Mouse (Mus musculus): ENCODE data around the gene Gm13040. TPM values are rescaled to one million over a fixed set of nuclear protein-coding genes. Genes with fewer than 3 reads are reported as not detected.
"Not testable (repeated sequence)": the region's sequence is repeated elsewhere in the genome, so short reads cannot be mapped to it uniquely, and the experiment has no call there.

Gm13040 gene
- not detected in 2 replicates for total RNA-seq (2017)

DNA sequence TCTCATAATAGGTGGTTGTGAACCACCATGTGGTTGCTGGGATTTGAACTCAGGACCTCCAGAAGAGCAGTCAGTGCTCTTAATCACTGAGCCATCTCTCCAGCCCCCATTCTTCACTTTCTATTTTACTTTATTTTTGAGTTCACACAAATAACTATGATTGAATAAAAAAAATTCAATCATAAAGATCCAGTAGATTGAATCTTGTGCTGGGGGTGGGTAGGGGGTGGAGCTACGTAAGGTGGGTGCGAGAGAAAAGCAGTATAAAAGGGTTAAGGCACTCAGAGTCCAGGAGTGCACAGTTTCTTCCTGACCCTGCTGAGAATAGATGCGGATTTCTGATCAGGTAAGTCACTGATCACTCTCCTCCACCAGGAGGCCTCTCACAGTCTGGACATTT is at the start of gene Gm13040:
Gene Gm13040, plus strand, starts transcription at position 301 of the 400 bp plus-strand sequence.
- ATAC-seq (ENCODE audit: extremely low read depth, insufficient number of reproducible peaks, low FRiP score, poor library complexity, severe bottlenecking), result not testable (repeated sequence)

DNA sequence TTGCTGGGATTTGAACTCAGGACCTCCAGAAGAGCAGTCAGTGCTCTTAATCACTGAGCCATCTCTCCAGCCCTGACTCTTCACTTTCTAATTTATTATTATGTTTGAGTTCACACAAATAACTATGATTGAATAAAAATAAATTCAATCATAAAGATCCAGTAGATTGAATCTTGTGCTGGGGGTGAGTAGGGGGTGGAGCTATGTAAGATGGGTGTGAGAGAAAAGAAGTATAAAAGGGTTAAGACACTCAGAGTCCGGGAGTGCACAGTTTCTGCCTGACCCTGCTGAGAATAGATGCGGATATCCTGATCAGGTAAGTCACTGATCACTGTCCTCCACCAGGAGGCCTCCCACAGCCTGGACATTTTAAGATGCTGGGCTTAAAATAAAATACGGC is 24.7 kb upstream of the Gm13040 start, which contains the start of gene Gm13043:
Gene Gm13043, plus strand, starts transcription at position 301 of the 400 bp plus-strand sequence.
- ATAC-seq (ENCODE audit: extremely low read depth, insufficient number of reproducible peaks, low FRiP score, poor library complexity, severe bottlenecking), result no peak

DNA sequence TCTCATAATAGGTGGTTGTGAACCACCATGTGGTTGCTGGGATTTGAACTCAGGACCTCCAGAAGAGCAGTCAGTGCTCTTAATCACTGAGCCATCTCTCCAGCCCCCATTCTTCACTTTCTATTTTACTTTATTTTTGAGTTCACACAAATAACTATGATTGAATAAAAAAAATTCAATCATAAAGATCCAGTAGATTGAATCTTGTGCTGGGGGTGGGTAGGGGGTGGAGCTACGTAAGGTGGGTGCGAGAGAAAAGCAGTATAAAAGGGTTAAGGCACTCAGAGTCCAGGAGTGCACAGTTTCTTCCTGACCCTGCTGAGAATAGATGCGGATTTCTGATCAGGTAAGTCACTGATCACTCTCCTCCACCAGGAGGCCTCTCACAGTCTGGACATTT is 15.6 kb downstream of the Gm13040 start, which contains the start of the genes BC080695 and Gm13057:
Gene BC080695, plus strand, starts transcription at position 301 of the 400 bp plus-strand sequence.
Gene Gm13057, plus strand, starts transcription at position 310 of the 400 bp plus-strand sequence.
- ATAC-seq (ENCODE audit: extremely low read depth, insufficient number of reproducible peaks, low FRiP score, poor library complexity, severe bottlenecking), result not testable (repeated sequence)

Other genes starting within 250 kb of the Gm13040 start
- not detected in 2 replicates for gene Pdpn, start 236.4 kb upstream of the Gm13040 start, total RNA-seq (2017)
- gene Lrrc38, start 186.2 kb upstream of the Gm13040 start, total RNA-seq (2017), result not detected in 2 replicates
- not detected in 2 replicates for gene Pramel1, start 141.5 kb upstream of the Gm13040 start, total RNA-seq (2017)
- gene Pramef8, start 123.5 kb upstream of the Gm13040 start, total RNA-seq (2017), result 35.0 and 43.8 TPM in 2 replicates
- gene Oog4, start 85.6 kb upstream of the Gm13040 start, total RNA-seq (2017), result not detected in 2 replicates
- gene Gm13043, start 24.6 kb upstream of the Gm13040 start, total RNA-seq (2017), result not detected in 2 replicates
- not detected in 2 replicates for gene BC080695, start 15.7 kb downstream of the Gm13040 start, total RNA-seq (2017)
- not detected in 2 replicates for gene Gm13057, start 15.8 kb downstream of the Gm13040 start, total RNA-seq (2017)
- 0.25 TPM in 1 of 2 replicates, not detected in the other for gene Gm13083, start 79.0 kb downstream of the Gm13040 start, total RNA-seq (2017)
- gene Gm13088, start 121.3 kb downstream of the Gm13040 start, total RNA-seq (2017), result not detected in 2 replicates
- gene Gm13089, start 166.8 kb downstream of the Gm13040 start, total RNA-seq (2017), result not detected in 2 replicates
- not detected in 2 replicates for gene Gm13078, start 183.5 kb downstream of the Gm13040 start, total RNA-seq (2017)